Comparison of ENCODE assay signal across 8 mouse cellular contexts in the genomic region with DNA sequence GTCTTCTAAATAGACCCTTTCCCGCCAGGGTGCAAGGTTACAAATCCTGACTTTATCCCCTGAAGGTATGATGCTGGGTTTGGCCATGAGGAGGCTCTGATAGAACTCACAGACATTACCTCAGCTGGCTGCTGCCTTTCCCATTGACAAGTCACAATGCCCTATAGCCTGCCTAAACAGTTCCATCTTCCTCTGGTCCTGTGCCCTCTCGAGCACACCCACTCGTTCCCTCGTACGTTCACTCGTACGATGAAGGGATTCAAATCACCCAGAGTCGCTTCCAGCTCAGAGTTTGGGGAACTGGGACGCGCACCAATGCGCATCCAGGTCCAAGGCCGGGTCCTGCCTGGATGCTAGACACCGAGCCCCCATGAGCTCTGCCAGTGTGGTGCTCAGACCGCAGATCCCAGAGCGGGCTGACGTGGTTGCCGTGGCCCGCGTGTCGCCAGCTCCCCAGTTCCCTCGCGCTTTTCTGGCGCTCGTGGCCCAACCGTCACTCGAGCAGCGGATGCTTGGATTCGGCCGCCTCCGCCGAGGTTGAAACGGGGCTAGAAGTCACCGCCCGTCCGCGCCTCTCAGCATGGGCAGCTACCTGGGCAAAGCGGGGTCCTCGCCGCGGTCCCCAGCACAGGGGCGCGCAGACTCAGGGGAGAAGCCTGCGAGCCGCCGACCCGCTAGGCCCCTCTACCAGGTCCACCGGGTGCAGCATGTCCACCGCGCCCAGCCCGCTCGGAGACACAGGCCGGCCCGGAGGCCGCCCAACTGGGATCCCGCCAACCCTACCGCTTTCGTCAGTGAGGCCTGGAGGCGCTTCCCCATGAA. TPM values are rescaled to one million over a fixed set of nuclear protein-coding genes. Genes with fewer than 3 reads are reported as not detected.
DNase-seq lines count a peak whose midpoint lies in the region; ATAC-seq and TF ChIP-seq lines count a peak whose summit lies in the region.

Pom121l2 (plus strand) TSS at position 214 of the 822 bp plus-strand sequence.

- WGBS in thymus, adult 2 months, result 4% methylated on average over 58 of the region's 58 CpGs
- WGBS in hindbrain, embryonic 14.5 days, result 1% methylated on average over 57 of the region's 58 CpGs
- WGBS in liver, embryonic 16.5 days (ENCODE audit: insufficient replicate concordance), result under 1% methylated on average over 58 of the region's 58 CpGs
- WGBS in neural tube, embryonic 13.5 days, result under 1% methylated on average over 58 of the region's 58 CpGs

- H3K36me3 ChIP-seq in thymus, adult 2 months (ENCODE audit: control insufficient read depth, insufficient read depth, low read length), result no peaks in the 10 kb centered on the region
- no peaks in the 10 kb centered on the region for H3K36me3 ChIP-seq in hindbrain, embryonic 14.5 days (replicated peaks; ENCODE audit: control insufficient read depth, insufficient read depth)
- H3K36me3 ChIP-seq in liver, embryonic 16.5 days (ENCODE audit: control insufficient read depth, insufficient read depth), result no peaks in the 10 kb centered on the region
- no peaks in the 10 kb centered on the region for H3K36me3 ChIP-seq in neural tube, embryonic 13.5 days

- TF ChIP-seq POLR2A in thymus, adult 2 months (IDR thresholded peaks at IDR 0.05; ENCODE audit: control insufficient read depth, extremely low read depth, insufficient read depth, low read length, poor library complexity), result no peak

- H3K4me3 ChIP-seq in thymus, adult 2 months (ENCODE audit: control insufficient read depth, insufficient read depth, low read length), result peak within 1 kb of the TSS; percentile 35
- peak within 1 kb of the TSS; percentile 80 for H3K4me3 ChIP-seq in gastrocnemius, adult 2 months
- peak within 1 kb of the TSS; percentile 50 for H3K4me3 ChIP-seq in hindbrain, embryonic 14.5 days (replicated peaks; ENCODE audit: low read length)
- peak within 1 kb of the TSS; percentile 54 for H3K4me3 ChIP-seq in liver, embryonic 16.5 days (ENCODE audit: low read depth, low read length)
- peak within 1 kb of the TSS; percentile 56 for H3K4me3 ChIP-seq in neural tube, embryonic 13.5 days

- no peak within 1 kb of the TSS for H3K27ac ChIP-seq in thymus, adult 2 months (ENCODE audit: control insufficient read depth, insufficient read depth, low read length)
- peak within 1 kb of the TSS; percentile 48 for H3K27ac ChIP-seq in gastrocnemius, adult 2 months
- no peak within 1 kb of the TSS for H3K27ac ChIP-seq in hindbrain, embryonic 14.5 days
- no peak within 1 kb of the TSS for H3K27ac ChIP-seq in liver, embryonic 16.5 days (ENCODE audit: low read length)
- H3K27ac ChIP-seq in neural tube, embryonic 13.5 days (replicated peaks), result no peak within 1 kb of the TSS

- intact Hi-C loops in gastrocnemius, adult 2 months (cut with DNase I), result no loop called here

- H3K9me3 ChIP-seq in hindbrain, embryonic 14.5 days (ENCODE audit: control insufficient read depth, low read length), result no peaks in the 10 kb centered on the region
- H3K9me3 ChIP-seq in liver, embryonic 16.5 days (replicated peaks; ENCODE audit: control insufficient read depth, low read length), result no peaks in the 10 kb centered on the region
- no peaks in the 10 kb centered on the region for H3K9me3 ChIP-seq in neural tube, embryonic 13.5 days

- H3K9ac ChIP-seq in hindbrain, embryonic 14.5 days, result peak within 1 kb of the TSS; percentile 60
- H3K9ac ChIP-seq in liver, embryonic 16.5 days (ENCODE audit: low read depth, low read length), result peak within 1 kb of the TSS; percentile 26
- peak within 1 kb of the TSS; percentile 76 for H3K9ac ChIP-seq in neural tube, embryonic 13.5 days

- TF ChIP-seq CTCF in thymus, adult 2 months (IDR thresholded peaks at IDR 0.05; ENCODE audit: borderline replicate concordance, control insufficient read depth, extremely low read depth, insufficient read depth, low read length, poor library complexity), result no peak
- TF ChIP-seq CTCF in gastrocnemius, adult 2 months (IDR thresholded peaks at IDR 0.05), result no peak

- ATAC-seq in hindbrain, embryonic 14.5 days (ENCODE audit: low FRiP score), result peak; percentile 59; the same call in 1 of the 2 replicates
- ATAC-seq in liver, embryonic 16.5 days (ENCODE audit: low read depth), result no peak
- peak; percentile 68; the same call in 1 of the 2 replicates for ATAC-seq in neural tube, embryonic 13.5 days (ENCODE audit: low read depth)

- peaks cover 9% of the 10 kb centered on the region; the same call in 1 of the 2 replicates for H3K27me3 ChIP-seq in thymus, adult 2 months (ENCODE audit: control insufficient read depth, insufficient read depth, low read length)
- peaks cover 79% of the 10 kb centered on the region for H3K27me3 ChIP-seq in hindbrain, embryonic 14.5 days (ENCODE audit: control insufficient read depth, insufficient read depth, low read length)
- H3K27me3 ChIP-seq in liver, embryonic 16.5 days (ENCODE audit: control insufficient read depth, insufficient read depth, low read depth, low read length), result peaks cover 43% of the 10 kb centered on the region
- H3K27me3 ChIP-seq in neural tube, embryonic 13.5 days, result peaks cover 74% of the 10 kb centered on the region

- peaks cover 11% of the 10 kb centered on the region for H3K4me1 ChIP-seq in thymus, adult 2 months (replicated peaks; ENCODE audit: control insufficient read depth, insufficient read depth, low read length)
- H3K4me1 ChIP-seq in hindbrain, embryonic 14.5 days (replicated peaks; ENCODE audit: control insufficient read depth, insufficient read depth, low read length), result 0 out of 2 replicates have a peak, but pooled peaks cover 4% of the 10 kb centered on the region
- peaks cover 2% of the 10 kb centered on the region; the same call in 1 of the 2 replicates for H3K4me1 ChIP-seq in liver, embryonic 16.5 days (ENCODE audit: control insufficient read depth, low read depth, low read length)
- peaks cover 12% of the 10 kb centered on the region for H3K4me1 ChIP-seq in neural tube, embryonic 13.5 days (replicated peaks)

- H3K4me2 ChIP-seq in hindbrain, embryonic 14.5 days (replicated peaks), result peak within 1 kb of the TSS; percentile 92
- H3K4me2 ChIP-seq in liver, embryonic 16.5 days (ENCODE audit: low read depth, low read length), result peak within 1 kb of the TSS; percentile 71
- peak within 1 kb of the TSS; percentile 99 for H3K4me2 ChIP-seq in neural tube, embryonic 13.5 days

- no peak for DNase-seq in thymus, adult 2 months
- DNase-seq in thymus, postnatal 10 days (ENCODE audit: low spot score in 2 of 2), result no peak
- peak; percentile 33 for DNase-seq in cerebellum, adult 9-11 months
- peak; percentile 73 for DNase-seq in gastrocnemius, adult 2 months
- DNase-seq in hindbrain, embryonic 14.5 days (ENCODE audit: low spot score), result peak; percentile 35
- no peak for DNase-seq in layer of hippocampus, adult 11-12 months (ENCODE audit: low spot score)

RNA-seq across cellular contexts. Expression of gene Pom121l2, which starts in this region (rescaled TPM):
- 0.08 and 0.23 TPM in 2 replicates for polyA plus RNA-seq in thymus, adult 2 months (2012; rRNA removed)
- not detected for total RNA-seq in gastrocnemius, adult 2 months (2021)
- not detected in 2 replicates for polyA plus RNA-seq in hindbrain, embryonic 14.5 days (2014; fragmentation: Nextera tagmentation; extraction: Ambion mirVana)
- polyA plus RNA-seq in liver, embryonic 16.5 days (2015; fragmentation: Nextera tagmentation; extraction: Ambion mirVana), result not detected in 2 replicates
- polyA plus RNA-seq in neural tube, embryonic 13.5 days (2015; fragmentation: Nextera tagmentation; extraction: Ambion mirVana), result not detected in 2 replicates

Comparison
In these comparisons a context has a peak if more than half of its experiments do, and no peak if none do; other contexts are left out.
1. Peak in DNase-seq, H3K4me3 ChIP-seq and H3K27ac ChIP-seq in gastrocnemius, adult 2 months; RNA of the gene not detected or under 1 TPM.
2. Peak in DNase-seq, ATAC-seq, H3K4me3 ChIP-seq, H3K9ac ChIP-seq and H3K4me2 ChIP-seq in hindbrain, embryonic 14.5 days; RNA of the gene not detected or under 1 TPM.
3. Peak in ATAC-seq, H3K4me3 ChIP-seq, H3K9ac ChIP-seq and H3K4me2 ChIP-seq in neural tube, embryonic 13.5 days; RNA of the gene not detected or under 1 TPM.
4. H3K9ac ChIP-seq: peak in every context shown above with its lines; median percentile 76 in neural tube, embryonic 13.5 days; 60 in hindbrain, embryonic 14.5 days; 26 in liver, embryonic 16.5 days.